Mouse (Mus musculus): Measurements from ENCODE around the gene Pfkfb2. TPM values are rescaled to one million over a fixed set of nuclear protein-coding genes. Genes with fewer than 3 reads are reported as not detected.

Gene Pfkfb2
- polyA plus RNA-seq, 1 experiment from 2014 or later, result 4.6 TPM

DNA sequence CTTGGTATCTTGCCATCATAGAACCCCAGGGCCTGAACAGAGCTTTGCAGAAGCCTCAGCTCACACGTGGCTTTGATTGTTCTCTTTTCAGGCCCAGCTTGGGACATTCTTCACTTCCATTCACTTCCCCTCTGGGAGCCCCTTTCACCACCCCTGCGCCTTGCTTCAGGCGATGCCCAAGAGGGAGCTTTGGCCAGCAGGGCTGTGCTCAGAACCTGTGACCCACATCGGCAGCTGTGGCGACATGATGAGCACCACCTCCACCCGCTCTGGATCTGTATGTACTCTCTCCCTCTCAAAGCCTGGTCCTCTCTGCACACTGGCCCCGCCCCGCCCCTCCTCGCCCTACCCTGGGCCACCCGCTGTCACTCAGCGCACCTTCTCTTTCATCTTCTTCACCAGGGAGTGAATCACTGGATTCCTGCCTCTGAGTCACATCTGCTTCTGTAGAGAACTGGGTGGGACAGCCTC lies 8.4 kb upstream of the Pfkfb2 start:
- TF ChIP-seq CTCF (IDR thresholded peaks at IDR 0.05; ENCODE audit: low read depth) (no peak), EP300 (optimal IDR thresholded peaks at IDR 0.05) (no peak)
- DNase-seq (ENCODE audit: low spot score), result peak; percentile 67
- WGBS, result 32% methylated on average over 11 of the region's 11 CpGs
- Histone ChIP-seq H3K27ac (replicated peaks) (no peak overlapping the region; the same call in 1 of the 2 replicates), H3K9ac (ENCODE audit: low read length) (0 out of 2 replicates have a peak overlapping the region, but pooled peaks have one; percentile 23), H3K36me3 (ENCODE audit: control insufficient read depth, insufficient read depth, low read length) (no peaks in the 10 kb centered on the region), H3K27me3 (ENCODE audit: control insufficient read depth, insufficient read depth, low read length) (no peaks in the 10 kb centered on the region), H3K4me2 (replicated peaks; ENCODE audit: low read depth) (no peak overlapping the region), H3K4me3 (ENCODE audit: low read depth, low read length) (no peak overlapping the region), H3K9me3 (ENCODE audit: control insufficient read depth, low read length) (no peaks in the 10 kb centered on the region), H3K4me1 (replicated peaks; ENCODE audit: control insufficient read depth, insufficient read depth) (peaks cover 4% of the 10 kb centered on the region)
- ATAC-seq (ENCODE audit: low FRiP score, low TSS enrichment), result peak; percentile 34

DNA sequence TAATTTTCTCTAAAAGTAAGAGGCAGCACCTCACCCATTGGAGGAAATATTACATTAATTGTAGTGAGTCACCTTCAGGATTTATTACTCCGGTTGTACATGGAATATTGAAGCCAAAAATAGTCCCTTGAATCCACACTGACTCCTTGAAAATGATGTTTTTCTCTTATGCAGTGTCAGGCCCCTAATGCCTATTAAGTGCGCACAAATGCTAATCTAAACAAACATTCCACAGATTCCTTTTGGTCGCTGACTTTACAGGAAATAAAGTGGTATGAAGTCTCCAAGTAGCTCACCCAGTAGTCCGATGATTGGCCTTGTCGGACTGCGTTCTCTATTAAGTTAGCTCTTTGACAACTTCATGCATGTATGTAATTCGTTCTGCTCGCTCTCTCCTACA lies 5.8 kb upstream of the Pfkfb2 start:
- peak overlapping the region; percentile 46 for H3K4me2 ChIP-seq (replicated peaks; ENCODE audit: low read depth)
- peak overlapping the region; percentile 27; the same call in 1 of the 2 replicates for H3K4me3 ChIP-seq (ENCODE audit: low read depth, low read length)
- peak overlapping the region; percentile 93 for H3K27ac ChIP-seq (replicated peaks)
- H3K36me3 ChIP-seq (ENCODE audit: control insufficient read depth, insufficient read depth, low read length), result no peaks in the 10 kb centered on the region
- WGBS, result 23% methylated on average over 8 of the region's 8 CpGs
- TF ChIP-seq EP300 (optimal IDR thresholded peaks at IDR 0.05), result no peak
- TF ChIP-seq CTCF (IDR thresholded peaks at IDR 0.05; ENCODE audit: low read depth), result no peak
- peak overlapping the region; percentile 31; the same call in 1 of the 2 replicates for H3K9ac ChIP-seq (ENCODE audit: low read length)
- no peaks in the 10 kb centered on the region for H3K9me3 ChIP-seq (ENCODE audit: control insufficient read depth, low read length)
- ATAC-seq (ENCODE audit: low FRiP score, low TSS enrichment) (no peak), DNase-seq (ENCODE audit: low spot score) (no peak)
- no peaks in the 10 kb centered on the region for H3K4me1 ChIP-seq (replicated peaks; ENCODE audit: control insufficient read depth, insufficient read depth)
- no peaks in the 10 kb centered on the region for H3K27me3 ChIP-seq (ENCODE audit: control insufficient read depth, insufficient read depth, low read length)

GRCm38 (mm10) chr1:130734452-130734851 lies 5.4 kb upstream of the Pfkfb2 start:
- 0 out of 2 replicates have a peak overlapping the region, but pooled peaks have one; percentile 23 for H3K9ac ChIP-seq (ENCODE audit: low read length)
- peak overlapping the region; percentile 93 for H3K27ac ChIP-seq (replicated peaks)
- H3K9me3 ChIP-seq (ENCODE audit: control insufficient read depth, low read length), result no peaks in the 10 kb centered on the region
- TF ChIP-seq EP300 (optimal IDR thresholded peaks at IDR 0.05), result peak; percentile 52
- no peak for TF ChIP-seq CTCF (IDR thresholded peaks at IDR 0.05; ENCODE audit: low read depth)
- ATAC-seq (ENCODE audit: low FRiP score, low TSS enrichment), result no peak
- peak overlapping the region; percentile 46 for H3K4me2 ChIP-seq (replicated peaks; ENCODE audit: low read depth)
- no peaks in the 10 kb centered on the region for H3K27me3 ChIP-seq (ENCODE audit: control insufficient read depth, insufficient read depth, low read length)
- H3K36me3 ChIP-seq (ENCODE audit: control insufficient read depth, insufficient read depth, low read length), result no peaks in the 10 kb centered on the region
- DNase-seq (ENCODE audit: low spot score), result peak; percentile 26
- WGBS, result 31% methylated on average over 5 of the region's 5 CpGs
- H3K4me3 ChIP-seq (ENCODE audit: low read depth, low read length), result peak overlapping the region; percentile 27
- no peaks in the 10 kb centered on the region for H3K4me1 ChIP-seq (replicated peaks; ENCODE audit: control insufficient read depth, insufficient read depth)

- peak overlapping the region; percentile 27 for H3K4me3 ChIP-seq (ENCODE audit: low read depth, low read length)
- H3K9me3 ChIP-seq (ENCODE audit: control insufficient read depth, low read length), result no peaks in the 10 kb centered on the region
- no peaks in the 10 kb centered on the region for H3K4me1 ChIP-seq (replicated peaks; ENCODE audit: control insufficient read depth, insufficient read depth)
- H3K9ac ChIP-seq (ENCODE audit: low read length), result no peak overlapping the region
- no peaks in the 10 kb centered on the region for H3K36me3 ChIP-seq (ENCODE audit: control insufficient read depth, insufficient read depth, low read length)
- peak; percentile 84 for ATAC-seq (ENCODE audit: low FRiP score, low TSS enrichment)
- TF ChIP-seq CTCF (IDR thresholded peaks at IDR 0.05; ENCODE audit: low read depth) (no peak), EP300 (optimal IDR thresholded peaks at IDR 0.05) (no peak)
- peak overlapping the region; percentile 49 for H3K4me2 ChIP-seq (replicated peaks; ENCODE audit: low read depth)
- no peaks in the 10 kb centered on the region for H3K27me3 ChIP-seq (ENCODE audit: control insufficient read depth, insufficient read depth, low read length)
- DNase-seq (ENCODE audit: low spot score), result peak; percentile 82
- 57% methylated on average over 4 of the region's 4 CpGs for WGBS
- peak overlapping the region; percentile 93 for H3K27ac ChIP-seq (replicated peaks)
Measured at GRCm38 (mm10) chr1:130733671-130734070, 4.6 kb upstream of the Pfkfb2 start.

DNA sequence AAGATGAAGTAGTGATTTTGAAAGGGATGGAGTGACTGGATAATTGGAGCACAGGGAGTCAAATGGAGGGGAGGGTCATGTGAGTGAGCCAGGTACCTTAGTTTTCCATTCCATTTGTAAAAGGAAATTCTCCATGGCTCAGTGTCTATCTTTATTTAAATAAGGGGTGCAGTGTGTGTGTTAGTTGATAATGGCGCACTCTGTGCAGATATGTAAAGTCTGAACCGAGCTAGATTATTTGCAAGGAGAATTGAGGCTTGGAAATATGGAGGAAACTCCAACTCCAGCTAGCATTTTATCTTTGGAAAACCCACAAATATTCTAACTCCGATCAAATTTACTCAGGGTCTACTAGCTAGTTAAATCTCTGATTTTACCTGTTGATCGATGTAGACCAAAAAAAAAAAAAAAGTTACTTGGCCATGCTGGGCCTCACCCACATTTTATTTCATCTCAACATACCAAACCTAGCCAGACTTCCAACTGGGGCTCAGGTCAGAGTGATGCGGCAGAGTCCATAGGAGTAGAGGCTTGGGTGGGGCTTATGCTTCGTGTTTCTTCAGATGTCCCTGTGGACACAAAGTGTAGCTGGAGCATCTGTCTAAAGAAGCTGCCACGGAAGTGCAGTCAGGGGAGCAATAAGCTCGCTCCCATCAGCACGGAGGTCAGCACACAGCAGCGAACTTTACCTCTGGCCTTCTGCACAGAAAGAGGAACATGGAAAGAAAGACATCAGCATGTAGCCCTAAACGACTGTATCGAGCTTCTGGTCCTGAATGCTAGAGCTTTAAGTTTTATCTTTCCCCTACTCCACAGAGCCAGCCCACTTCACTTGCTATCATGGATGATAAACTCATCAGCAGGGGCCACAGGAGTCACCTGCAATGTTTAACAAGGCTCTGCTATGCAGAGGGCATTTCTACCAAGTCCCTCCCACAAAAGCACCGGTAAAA lies 3.9 kb upstream of the Pfkfb2 start:
- WGBS, result 57% methylated on average over 13 of the region's 13 CpGs
- peak; percentile 38 for ATAC-seq (ENCODE audit: low FRiP score, low TSS enrichment)
- Histone ChIP-seq H3K36me3 (ENCODE audit: control insufficient read depth, insufficient read depth, low read length) (no peaks in the 10 kb centered on the region), H3K9ac (ENCODE audit: low read length) (peak overlapping the region; percentile 43; the same call in 1 of the 2 replicates), H3K4me2 (replicated peaks; ENCODE audit: low read depth) (peak overlapping the region; percentile 49), H3K9me3 (ENCODE audit: control insufficient read depth, low read length) (no peaks in the 10 kb centered on the region), H3K4me3 (ENCODE audit: low read depth, low read length) (peak overlapping the region; percentile 27), H3K4me1 (replicated peaks; ENCODE audit: control insufficient read depth, insufficient read depth) (no peaks in the 10 kb centered on the region), H3K27me3 (ENCODE audit: control insufficient read depth, insufficient read depth, low read length) (no peaks in the 10 kb centered on the region), H3K27ac (replicated peaks) (peak overlapping the region; percentile 93)
- peak; percentile 36 for DNase-seq (ENCODE audit: low spot score)
- TF ChIP-seq CTCF (IDR thresholded peaks at IDR 0.05; ENCODE audit: low read depth) (no peak), EP300 (optimal IDR thresholded peaks at IDR 0.05) (no peak)

All from stomach, postnatal 0 days (tissue).